Mouse (Mus musculus): Measurements from ENCODE around the gene Ccdc157.
"Not testable (repeated sequence)": the region's sequence is repeated elsewhere in the genome, so short reads cannot be mapped to it uniquely, and the experiment has no call there.

Gene Ccdc157

GRCm38 (mm10) chr11:4128461-4128860 is 31.6 kb downstream of the Ccdc157 start:
- not testable (repeated sequence) for DNase-seq (ENCODE audit: low spot score)

DNA sequence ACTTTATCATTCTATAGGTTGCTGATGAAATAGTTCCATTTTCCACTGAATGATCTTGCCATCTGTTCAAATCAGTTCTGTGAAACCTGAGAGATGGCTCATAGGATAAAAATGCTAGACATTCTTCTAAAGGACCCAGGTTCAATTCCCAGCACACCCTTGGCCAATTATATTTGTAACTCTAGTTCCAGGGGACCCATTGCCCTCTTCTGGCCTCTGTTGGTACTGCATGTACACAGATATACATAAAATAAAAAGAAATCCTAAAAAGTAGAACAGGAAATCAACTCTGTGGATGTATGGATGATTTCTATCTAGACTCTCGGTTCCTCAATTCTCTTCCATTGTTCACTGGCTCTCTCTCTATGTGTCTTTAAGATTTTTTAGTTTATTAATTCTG is 33.0 kb downstream of the Ccdc157 start:
- no peak for DNase-seq (ENCODE audit: low spot score)

DNA sequence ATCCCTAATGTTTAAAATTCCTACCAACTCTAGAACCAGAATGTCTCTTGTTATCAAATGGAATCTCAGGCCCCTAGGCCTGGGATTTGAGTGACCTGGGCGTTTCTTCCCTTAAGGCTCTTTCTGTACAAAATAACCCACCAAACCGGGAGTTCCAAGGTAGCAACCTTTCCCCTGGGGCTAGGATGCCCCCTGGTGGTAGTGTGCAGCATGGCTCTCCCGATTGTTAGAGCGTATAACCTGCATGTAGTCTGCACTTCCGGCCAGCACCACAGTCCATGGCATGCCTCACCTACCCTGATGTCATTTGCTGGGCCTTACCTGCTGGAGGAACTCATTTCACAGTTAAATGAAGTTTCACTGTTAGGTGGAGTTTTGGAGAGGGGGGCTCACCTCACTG is 36.2 kb downstream of the Ccdc157 start:
- no peak for DNase-seq (ENCODE audit: low spot score)

- DNase-seq (ENCODE audit: low spot score), result no peak
Observed at GRCm38 (mm10) chr11:4122742-4123579, 37.1 kb downstream of the Ccdc157 start, which contains the start of gene Sec14l2. Gene Sec14l2 (minus strand): TSS chr11:4123415.

GRCm38 (mm10) chr11:4122226-4122625 is 37.9 kb downstream of the Ccdc157 start:
- no peak for DNase-seq (ENCODE audit: low spot score)

DNA sequence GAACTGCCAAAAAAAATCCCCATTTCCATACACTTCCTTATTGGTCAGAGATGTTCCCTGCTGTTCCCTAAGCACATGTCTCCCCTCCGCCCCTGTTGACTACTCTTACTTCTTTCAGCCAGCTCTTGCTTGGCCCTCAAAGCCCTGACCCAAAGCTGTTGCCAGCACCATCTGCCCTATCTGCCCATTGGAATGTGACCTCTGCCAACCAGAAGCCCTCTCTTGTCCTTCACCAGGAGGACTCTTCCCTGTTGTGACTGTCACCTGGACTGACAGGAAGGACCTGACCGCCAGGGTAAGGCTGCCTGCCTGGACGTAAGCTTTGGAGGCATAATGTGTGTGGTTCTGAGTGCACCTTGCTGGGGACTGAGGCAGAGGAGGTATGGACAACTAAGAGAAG is 38.4 kb downstream of the Ccdc157 start:
- no peak for DNase-seq (ENCODE audit: low spot score)

DNA sequence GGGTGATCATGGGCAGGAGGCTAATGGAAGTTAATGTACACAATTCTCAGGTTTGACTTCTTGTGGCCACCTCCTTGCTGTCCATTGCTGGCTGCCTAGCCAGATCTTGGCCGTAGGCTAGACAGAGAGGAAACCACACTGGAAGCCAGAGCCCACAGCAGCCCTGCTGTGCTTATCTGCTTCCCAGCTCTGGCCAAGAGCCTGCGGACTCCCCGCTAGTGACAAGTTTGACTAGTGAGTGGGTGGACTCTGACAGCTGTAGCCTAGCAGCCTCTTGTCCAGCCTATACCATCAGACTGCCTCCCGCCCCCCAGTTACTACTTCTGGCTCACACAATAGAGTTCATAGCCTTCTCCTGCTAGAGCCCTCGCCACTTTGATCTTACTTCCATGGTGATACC is 40.5 kb downstream of the Ccdc157 start:
- DNase-seq (ENCODE audit: low spot score), result no peak

DNA sequence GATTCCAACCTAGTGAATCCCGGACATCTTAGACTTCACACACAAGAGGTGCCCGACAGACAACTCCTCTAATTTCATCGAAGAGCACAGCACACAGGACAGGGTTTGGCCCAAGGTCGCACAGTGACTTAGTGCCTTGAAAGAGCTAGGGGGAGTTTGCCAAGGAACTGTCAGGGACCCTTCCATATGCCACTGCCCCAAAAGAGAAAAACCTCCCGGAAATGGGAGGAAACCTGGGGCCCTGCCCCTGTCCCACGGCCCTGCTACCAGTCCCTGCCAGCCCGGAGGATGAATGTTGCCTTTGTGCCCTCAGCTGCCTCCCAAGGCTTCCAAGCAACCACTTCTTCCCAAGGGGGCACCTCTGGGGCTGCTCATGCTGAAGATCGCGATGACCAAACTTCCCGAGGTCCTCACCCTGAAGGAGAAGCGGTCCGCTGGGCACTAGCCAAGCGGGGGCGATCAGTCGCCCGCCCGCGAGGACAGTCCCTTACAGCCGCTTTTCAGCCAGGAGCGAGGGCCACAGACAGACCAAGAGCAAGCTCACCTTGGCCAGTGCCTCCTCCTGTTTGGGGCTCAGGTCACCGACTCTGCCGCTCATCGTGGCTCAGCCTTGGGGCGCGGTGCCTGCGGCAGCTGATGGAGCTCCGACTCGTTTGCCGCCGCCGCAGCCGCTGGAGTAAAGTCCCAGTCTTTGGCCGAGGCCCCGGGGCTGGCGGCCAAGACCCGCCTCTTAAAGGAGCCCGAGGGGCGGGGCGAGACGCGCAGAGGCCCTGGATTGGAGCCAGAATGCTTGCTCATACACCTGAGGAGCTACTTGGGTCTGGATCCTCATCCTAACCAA is 41.8 kb downstream of the Ccdc157 start:
- peak; percentile 53 for DNase-seq (ENCODE audit: low spot score)

DNA sequence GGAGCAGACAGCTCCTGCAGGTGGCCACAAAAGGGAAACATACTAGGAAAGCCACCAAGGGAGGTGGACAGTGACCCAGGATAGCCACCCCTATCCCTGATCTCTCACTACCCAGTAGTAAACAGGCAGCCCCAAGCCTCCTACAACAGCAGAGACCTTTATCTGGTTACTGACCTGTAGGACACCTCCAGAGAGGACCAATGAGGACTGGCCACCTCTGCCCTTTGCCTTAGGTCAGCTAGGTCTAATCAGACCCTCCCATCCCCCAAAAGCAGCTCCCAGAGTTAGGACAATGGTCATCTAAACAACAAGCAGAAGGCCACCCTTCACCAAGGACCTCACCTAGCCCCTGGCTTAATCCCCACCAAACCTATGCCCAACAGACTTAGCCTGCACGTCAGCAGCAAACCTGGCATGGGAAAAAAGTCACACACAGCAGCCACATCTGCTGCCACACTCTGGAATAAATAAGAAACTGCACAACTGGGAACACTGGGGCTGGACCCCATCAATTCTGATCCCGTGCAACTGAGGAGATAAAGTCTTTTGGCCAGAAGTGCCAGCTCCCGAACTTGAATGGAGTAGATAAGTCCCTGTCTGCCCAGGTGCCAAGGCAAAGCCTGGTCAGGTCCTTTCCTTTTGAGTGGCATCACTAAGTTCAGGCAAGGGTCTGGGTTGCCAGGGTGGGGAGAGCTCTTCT is 42.6 kb downstream of the Ccdc157 start:
- no peak for DNase-seq (ENCODE audit: low spot score)

- no peak for DNase-seq (ENCODE audit: low spot score)
Observed at GRCm38 (mm10) chr11:4116458-4117141, 43.5 kb downstream of the Ccdc157 start.

- no peak for DNase-seq (ENCODE audit: low spot score)
Observed at GRCm38 (mm10) chr11:4115407-4115806, 44.7 kb downstream of the Ccdc157 start.

GRCm38 (mm10) chr11:4114541-4114940 is 45.6 kb downstream of the Ccdc157 start:
- DNase-seq (ENCODE audit: low spot score), result not testable (repeated sequence)

DNA sequence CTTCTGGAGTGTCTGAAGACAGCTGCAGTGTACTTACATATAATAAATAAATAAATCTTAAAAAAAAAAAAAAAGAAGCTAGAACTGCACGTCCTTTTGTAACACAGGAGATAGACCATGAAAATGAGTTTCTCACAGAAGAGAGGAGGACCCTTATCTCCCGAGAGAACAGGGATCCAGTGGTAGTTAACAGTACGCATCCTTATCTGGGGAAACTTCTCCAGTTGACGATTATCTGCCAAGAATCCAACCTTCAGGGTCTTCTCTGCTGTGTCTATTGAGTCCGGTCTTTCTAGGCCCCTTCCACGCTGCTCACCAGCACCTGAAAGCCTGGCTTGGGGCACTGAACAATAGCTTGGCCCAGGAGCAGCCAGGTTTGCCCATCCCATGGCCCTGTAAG is 46.1 kb downstream of the Ccdc157 start:
- no peak for DNase-seq (ENCODE audit: low spot score)

DNA sequence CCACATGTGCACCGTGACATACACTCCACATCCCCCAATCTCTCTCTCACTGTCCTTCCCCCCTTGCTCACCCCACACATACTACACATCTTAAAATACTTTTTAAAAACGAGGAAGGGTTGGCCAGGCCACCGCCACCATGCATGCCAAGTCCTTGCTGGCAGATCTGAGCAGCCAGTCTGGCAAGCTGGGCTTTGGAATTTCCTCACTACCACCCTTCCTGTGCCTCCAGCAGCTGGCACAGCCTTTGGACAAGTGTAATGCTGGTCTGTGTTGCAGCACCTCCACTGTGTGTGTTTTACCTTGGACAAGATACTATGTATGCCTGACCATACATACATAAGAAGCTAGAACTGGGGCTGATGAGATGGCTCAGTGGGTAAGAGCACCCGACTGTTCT is 46.6 kb downstream of the Ccdc157 start:
- DNase-seq (ENCODE audit: low spot score), result no peak

DNA sequence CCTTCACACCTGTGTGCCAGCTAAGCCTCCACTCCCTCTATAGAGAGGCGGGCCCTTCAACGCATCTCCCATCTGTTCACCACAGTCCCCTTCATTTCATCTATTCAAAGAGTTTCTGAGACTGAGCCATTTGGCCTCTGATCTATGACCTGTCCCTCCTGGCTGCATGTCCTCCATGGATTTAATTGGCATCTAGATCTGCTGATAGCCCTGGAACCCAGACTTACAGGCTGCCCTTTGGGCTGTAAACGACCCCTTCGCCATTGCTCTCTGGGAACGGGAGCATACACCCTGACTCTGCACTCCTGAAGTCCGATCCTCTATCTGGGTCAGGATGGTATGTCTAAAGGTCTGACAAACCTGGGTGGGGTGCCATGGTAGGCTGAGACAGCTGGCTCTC is 47.2 kb downstream of the Ccdc157 start:
- DNase-seq (ENCODE audit: low spot score), result no peak

DNA sequence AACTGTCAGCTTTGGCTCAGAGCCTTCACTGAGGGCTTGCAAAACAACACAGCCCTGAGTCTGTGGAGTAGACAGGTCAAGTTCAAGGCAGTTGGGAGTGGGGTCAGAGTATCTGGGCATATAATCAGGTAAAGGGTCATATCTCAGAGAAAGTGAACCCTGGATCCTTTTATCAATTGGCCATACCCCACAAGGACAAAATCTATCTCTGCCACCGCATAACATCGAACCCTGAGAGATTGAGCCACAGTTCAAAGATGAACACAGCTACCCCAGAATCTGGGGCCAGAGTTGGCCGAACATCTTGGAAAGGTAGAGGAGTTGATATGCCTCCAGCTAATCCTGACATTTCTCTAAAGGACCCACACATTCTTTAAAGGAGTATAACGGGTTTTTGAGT is 48.1 kb downstream of the Ccdc157 start:
- DNase-seq (ENCODE audit: low spot score), result no peak

GRCm38 (mm10) chr11:4108691-4109090 is 51.4 kb downstream of the Ccdc157 start:
- DNase-seq (ENCODE audit: low spot score), result no peak

- not testable (repeated sequence) for DNase-seq (ENCODE audit: low spot score)
Observed at GRCm38 (mm10) chr11:4107901-4108300, 52.2 kb downstream of the Ccdc157 start.

DNA sequence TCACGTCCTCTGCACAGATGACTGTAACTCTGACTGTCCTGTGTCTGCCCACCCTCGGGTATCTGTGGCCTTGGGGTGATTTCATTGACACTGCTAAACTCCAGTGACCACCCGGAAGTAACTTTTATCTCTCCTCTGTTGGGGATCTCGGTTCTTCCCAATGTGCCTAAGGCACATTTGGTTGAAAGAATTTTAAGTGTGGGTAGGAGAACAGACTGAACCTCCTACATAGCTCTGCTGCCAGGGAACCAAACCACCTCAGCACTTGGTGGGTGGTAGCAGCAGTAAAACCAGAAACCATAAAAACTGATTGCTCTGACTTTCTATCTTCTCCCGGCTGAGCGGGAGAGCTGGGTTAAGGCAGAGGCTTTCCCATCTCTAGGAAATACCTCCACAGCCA is 54.6 kb downstream of the Ccdc157 start:
- no peak for DNase-seq (ENCODE audit: low spot score)

DNA sequence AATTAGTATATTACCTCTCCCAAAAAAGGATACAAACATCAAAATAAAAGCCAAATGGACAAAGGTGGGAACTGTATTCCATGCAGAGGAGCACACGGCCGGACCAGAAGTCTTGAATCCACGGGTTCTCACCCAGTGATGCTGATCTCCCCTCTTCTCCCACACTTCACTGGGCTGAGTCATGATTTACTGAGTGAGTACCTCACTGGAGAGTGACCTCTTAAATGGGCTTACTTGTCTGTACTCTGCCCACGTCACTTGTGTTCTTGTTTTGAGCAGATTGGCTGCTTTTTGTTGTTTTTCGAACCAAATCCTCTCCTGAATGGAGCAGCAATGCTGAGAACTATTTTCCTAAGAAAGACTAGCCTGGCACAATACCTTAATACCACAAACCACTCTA is 55.1 kb downstream of the Ccdc157 start:
- DNase-seq (ENCODE audit: low spot score), result no peak

DNA sequence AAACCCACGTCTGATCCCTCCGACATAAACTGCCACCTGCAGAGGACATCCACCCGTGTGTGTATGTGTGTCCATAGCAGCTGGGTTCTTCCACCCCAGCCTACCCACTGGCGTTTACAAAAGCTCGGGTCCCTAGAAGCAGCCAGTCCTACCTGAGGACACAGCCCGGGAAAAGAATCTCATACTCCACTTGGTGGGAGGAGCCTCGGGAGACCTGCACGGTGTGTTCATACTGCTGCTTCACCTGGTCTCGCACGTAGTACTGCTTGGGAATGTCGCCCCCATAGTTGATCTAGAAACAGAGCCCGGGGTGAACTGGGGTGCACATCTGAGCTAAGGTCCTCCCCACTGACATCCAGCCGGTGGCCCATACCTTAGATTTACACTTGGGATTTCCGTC is 56.6 kb downstream of the Ccdc157 start:
- no peak for DNase-seq (ENCODE audit: low spot score)

DNA sequence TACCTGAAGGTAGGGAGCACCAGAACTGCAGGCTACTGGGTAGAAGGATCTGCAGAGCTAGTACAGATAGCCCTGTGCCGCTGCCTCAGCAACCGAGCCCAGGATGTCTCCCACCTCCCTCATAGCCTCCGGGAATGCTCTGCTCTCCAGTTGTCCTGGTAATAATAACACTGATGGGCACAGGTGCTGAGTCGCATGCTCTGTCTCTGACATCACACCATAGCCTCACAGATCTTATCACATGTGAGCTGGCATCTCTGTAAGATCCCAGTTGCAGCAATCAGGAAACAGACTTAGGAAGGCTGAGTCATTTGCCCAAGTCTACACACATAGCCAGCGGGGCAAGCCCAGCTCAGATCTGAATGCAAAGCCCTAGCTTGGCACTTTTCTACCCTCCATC is 58.2 kb downstream of the Ccdc157 start:
- DNase-seq (ENCODE audit: low spot score), result no peak

Data from ovary, postnatal 14 days (tissue).